Mouse (Mus musculus) thymus, adult 2 months (tissue): ENCODE measurements around the gene Slc3a1.

ENCODE experiments used
- CTCF ChIP-seq: fragments of 200-500 bp; IDR thresholded peaks from 2 replicates; pipeline ENCODE4 v1.5.1; 2012; ENCODE audit warnings: mild to moderate bottlenecking, control low read depth, low read length, moderate library complexity, borderline replicate concordance; ENCODE audit not compliant: control insufficient read depth, poor library complexity, insufficient read depth; ENCODE audit errors: extremely low read depth
- POLR2A ChIP-seq: fragments of 200-500 bp; IDR thresholded peaks from 2 replicates; pipeline ENCODE4 v1.6.1; 2012; ENCODE audit warnings: mild to moderate bottlenecking, low read length, control low read depth, moderate library complexity; ENCODE audit not compliant: control insufficient read depth, poor library complexity, insufficient read depth; ENCODE audit errors: extremely low read depth

- TF ChIP-seq CTCF (no peak), POLR2A (no peak)
Observed at GRCm38 (mm10) chr17:85072383-85072782, 44.2 kb downstream of the Slc3a1 start.
